Mouse (Mus musculus) right cerebral cortex, adult 2 months (tissue): Measurements from ENCODE around the gene Trex2.
"Not testable (repeated sequence)": the region's sequence is repeated elsewhere in the genome, so short reads cannot be mapped to it uniquely, and the experiment has no call there.

Experiments
- DNase-seq, 2 experiments: peaks; one replicate each; pipeline ENCODE4 v3.0.0; 2021 to 2022; ENCODE audit warnings: low spot score in 2 of 2

The Trex2 gene

DNA sequence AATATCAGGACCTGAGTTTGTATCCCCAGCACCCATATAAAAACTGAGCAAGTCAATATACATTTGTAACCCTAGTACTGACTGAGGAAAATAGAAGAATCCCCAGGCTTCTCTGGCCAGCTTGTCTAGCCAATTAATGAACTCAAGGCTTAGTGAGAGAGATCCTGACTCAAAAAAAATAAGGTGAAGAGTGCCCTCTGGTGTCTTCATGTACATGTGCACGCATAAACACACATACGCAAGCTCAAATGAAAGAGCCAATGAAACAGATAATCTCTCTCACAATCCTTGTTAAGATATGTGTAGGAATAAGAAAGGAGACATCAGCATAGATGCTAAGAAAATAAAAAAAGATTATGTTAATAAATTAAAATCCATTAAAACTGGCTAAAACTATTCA, 5.1 kb downstream of the Trex2 start:
- DNase-seq, result peak in 1 of 2 experiments; percentile 5

GRCm38 (mm10) chrX:73412767-73413166, 22.4 kb downstream of the Trex2 start:
- DNase-seq, result peak in 1 of 2 experiments; percentile 4

- DNase-seq, result peak in 1 of 2 experiments; percentile 21
Observed at GRCm38 (mm10) chrX:73410880-73411517, 24.1 kb downstream of the Trex2 start, which contains the start of gene Zfp92. TSS of gene Zfp92 (plus strand) at chrX:73411096.

DNA sequence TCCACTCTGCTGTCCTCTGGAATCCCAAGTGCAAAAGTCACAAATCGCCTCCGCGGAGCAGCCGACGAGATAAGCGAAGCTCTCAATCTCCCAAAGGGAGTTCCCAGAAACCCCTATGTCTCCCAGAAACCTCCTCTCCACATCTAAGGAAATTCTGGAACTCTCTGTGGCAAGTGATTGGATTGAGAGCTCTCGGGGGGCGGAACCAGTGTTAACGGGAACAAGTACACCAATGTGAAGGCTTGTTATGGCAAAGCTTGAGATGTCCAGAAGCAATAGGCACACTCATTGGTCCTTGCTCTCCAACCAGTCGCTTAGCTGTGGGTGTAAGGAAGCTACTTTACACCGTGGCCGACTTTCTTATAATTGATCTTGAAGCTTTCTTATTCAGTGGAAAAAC, 33.5 kb downstream of the Trex2 start:
- no peak for DNase-seq

DNA sequence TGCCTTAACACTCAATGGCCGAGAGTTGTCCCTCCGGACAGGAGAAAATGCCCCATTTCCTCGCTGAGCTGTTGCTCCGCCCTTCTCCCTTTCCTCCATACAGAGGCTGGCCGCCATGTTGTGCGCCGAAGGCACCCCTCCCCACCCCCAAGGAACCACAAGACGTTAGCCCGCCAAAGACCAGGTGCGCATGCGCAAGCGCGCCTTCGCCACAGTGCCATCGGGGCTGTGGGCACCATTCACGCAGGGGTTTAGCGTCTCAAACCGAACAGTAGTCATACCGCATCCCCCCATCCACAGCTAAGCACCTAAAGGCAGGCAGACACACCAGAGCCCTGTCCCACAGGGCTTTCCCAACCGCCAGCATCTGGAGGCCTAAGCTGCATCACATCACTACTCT, 34.2 kb downstream of the Trex2 start:
- DNase-seq, result no peak

GRCm38 (mm10) chrX:73398636-73399035, 36.5 kb downstream of the Trex2 start, which contains the start of gene Gm18336:
TSS of gene Gm18336 (minus strand) at chrX:73398736.
- not testable (repeated sequence) for DNase-seq

- no peak for DNase-seq
Observed at GRCm38 (mm10) chrX:73396446-73396845, 38.7 kb downstream of the Trex2 start.

- DNase-seq, result no peak
Observed at GRCm38 (mm10) chrX:73391481-73391880, 43.7 kb downstream of the Trex2 start.

DNA sequence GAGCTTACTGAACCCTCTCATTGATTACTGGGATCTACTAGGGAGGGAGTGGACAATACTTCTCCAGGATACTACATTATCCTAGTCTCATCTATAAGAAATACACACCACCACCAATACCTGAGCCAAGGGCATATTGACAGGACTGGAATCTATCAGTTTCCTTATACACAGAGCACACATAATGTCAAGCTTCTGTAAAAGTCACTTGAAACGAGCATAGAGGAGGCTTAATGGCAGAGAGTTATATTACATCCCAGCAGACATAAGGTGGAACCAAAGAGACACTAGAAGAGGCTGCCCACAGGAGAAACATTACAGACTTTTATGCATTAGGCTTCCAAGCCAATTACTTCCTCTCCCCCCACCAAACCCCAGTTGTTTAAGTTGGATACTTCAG, 50.2 kb downstream of the Trex2 start:
- no peak for DNase-seq

- peak; percentile 4 to 15 for DNase-seq
Observed at GRCm38 (mm10) chrX:73384419-73384818, 50.7 kb downstream of the Trex2 start.
